Comparison of ENCODE assay signal across 11 mouse cellular contexts in the genomic region with DNA sequence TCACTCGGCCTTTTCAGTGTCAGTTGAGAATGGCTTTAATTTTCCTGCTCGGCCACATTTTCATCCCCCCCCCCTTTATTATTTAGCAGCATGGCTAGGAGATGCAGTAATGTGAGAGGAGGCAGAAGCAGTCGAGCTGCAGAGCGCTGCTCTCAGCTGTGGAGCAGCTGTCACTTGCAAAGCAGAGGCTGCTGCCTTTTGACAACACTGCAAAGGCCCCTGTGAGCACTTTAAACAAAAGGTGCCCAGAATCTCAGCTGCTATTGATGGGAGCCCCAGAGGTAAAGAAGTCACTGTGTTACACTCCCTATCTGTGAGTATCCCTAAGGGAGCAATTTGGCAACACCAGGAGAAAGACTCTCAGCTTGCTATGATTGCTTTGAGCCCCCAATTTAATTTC. TPM values are rescaled to one million over a fixed set of nuclear protein-coding genes. Genes with fewer than 3 reads are reported as not detected.
A peak's percentile ranks its signal among the peaks of the same experiment; 100 is the strongest.
DNase-seq lines count a peak whose midpoint lies in the region; ATAC-seq and TF ChIP-seq lines count a peak whose summit lies in the region.
"Had no signal": no experiment of that assay in that cellular context is flagged by ENCODE, and none has a peak within 500 bp of the region (broad histone marks: within the 10 kb centered on the region; RNA-seq: fewer than 3 reads in every experiment).

No protein-coding gene starts in this region.

- H3K4me3 ChIP-seq in lung, embryonic 15.5 days, result no peak overlapping the region
- H3K4me3 ChIP-seq in forebrain, embryonic 12.5 days (replicated peaks), result no peak overlapping the region
- H3K4me3 ChIP-seq in hindbrain, postnatal 0 days (ENCODE audit: low read length), result no peak overlapping the region
- H3K4me3 ChIP-seq in neural tube, embryonic 12.5 days, result no peak overlapping the region
- H3K4me3 ChIP-seq in kidney, adult 2 months (ENCODE audit: insufficient read depth, low read depth, low read length), result no peak overlapping the region
- H3K4me3 ChIP-seq: megakaryocyte, embryonic 14.5 days had no signal

- H3K27me3 ChIP-seq in lung, embryonic 15.5 days, result peaks cover 3% of the 10 kb centered on the region; the same call in 1 of the 2 replicates
- peaks cover 9% of the 10 kb centered on the region for H3K27me3 ChIP-seq in forebrain, embryonic 12.5 days
- H3K27me3 ChIP-seq in hindbrain, postnatal 0 days (ENCODE audit: insufficient read depth, low read length), result no peaks in the 10 kb centered on the region
- no peaks in the 10 kb centered on the region for H3K27me3 ChIP-seq in neural tube, embryonic 12.5 days (replicated peaks)
- no peaks in the 10 kb centered on the region for H3K27me3 ChIP-seq in kidney, adult 2 months (replicated peaks; ENCODE audit: control insufficient read depth, insufficient read depth, low read length)
- H3K27me3 ChIP-seq: Patski had no signal

- H3K9me3 ChIP-seq in lung, embryonic 15.5 days, result no peaks in the 10 kb centered on the region
- H3K9me3 ChIP-seq in forebrain, embryonic 12.5 days, result no peaks in the 10 kb centered on the region
- no peaks in the 10 kb centered on the region for H3K9me3 ChIP-seq in hindbrain, postnatal 0 days (ENCODE audit: low read length)
- no peaks in the 10 kb centered on the region for H3K9me3 ChIP-seq in neural tube, embryonic 12.5 days
- H3K9me3 ChIP-seq: megakaryocyte, embryonic 14.5 days had no signal

- no peak for TF ChIP-seq CTCF in hindbrain, postnatal 0 days (IDR thresholded peaks at IDR 0.05; ENCODE audit: low read depth)
- no peak for TF ChIP-seq CTCF in kidney, adult 2 months (conservative IDR thresholded peaks at IDR 0.05; ENCODE audit: insufficient read depth, insufficient read length, low read depth, low read length)

- ATAC-seq in lung, embryonic 15.5 days (ENCODE audit: borderline replicate concordance, extremely low read depth, low FRiP score, low TSS enrichment), result no peak
- no peak for ATAC-seq in forebrain, embryonic 12.5 days (ENCODE audit: low FRiP score)
- no peak for ATAC-seq in hindbrain, postnatal 0 days
- ATAC-seq in neural tube, embryonic 12.5 days (ENCODE audit: low FRiP score, low read depth), result peak; percentile 17; the same call in 1 of the 2 replicates
- ATAC-seq: Patski had no signal

- no peak overlapping the region for H3K27ac ChIP-seq in lung, embryonic 15.5 days
- peak overlapping the region; percentile 76 for H3K27ac ChIP-seq in forebrain, embryonic 12.5 days
- H3K27ac ChIP-seq in hindbrain, postnatal 0 days, result peak overlapping the region; percentile 36; the same call in 1 of the 2 replicates
- H3K27ac ChIP-seq in neural tube, embryonic 12.5 days, result peak overlapping the region; percentile 42; the same call in 1 of the 2 replicates
- H3K27ac ChIP-seq in kidney, adult 2 months (ENCODE audit: insufficient read depth, low read depth, low read length), result no peak overlapping the region

- no peak for DNase-seq in lung, postnatal 4 days
- peak; percentile 49 for DNase-seq in hindbrain, postnatal 0 days (ENCODE audit: low spot score)
- DNase-seq in kidney, adult 2 months, result no peak
- no peak for DNase-seq in layer of hippocampus, adult 9-11 months
- DNase-seq in layer of hippocampus, adult 9-10 months (ENCODE audit: low spot score), result no peak

- peaks cover 53% of the 10 kb centered on the region for H3K4me1 ChIP-seq in lung, embryonic 15.5 days
- H3K4me1 ChIP-seq in forebrain, embryonic 12.5 days, result peaks cover 74% of the 10 kb centered on the region
- peaks cover 15% of the 10 kb centered on the region for H3K4me1 ChIP-seq in hindbrain, postnatal 0 days (ENCODE audit: insufficient read depth, low read length)
- H3K4me1 ChIP-seq in neural tube, embryonic 12.5 days, result peaks cover 73% of the 10 kb centered on the region
- H3K4me1 ChIP-seq in kidney, adult 2 months (ENCODE audit: control insufficient read depth, insufficient read depth, low read length), result peaks cover 3% of the 10 kb centered on the region; the same call in 1 of the 2 replicates

- no peaks in the 10 kb centered on the region for H3K36me3 ChIP-seq in lung, embryonic 15.5 days
- no peaks in the 10 kb centered on the region for H3K36me3 ChIP-seq in forebrain, embryonic 12.5 days (replicated peaks)
- no peaks in the 10 kb centered on the region for H3K36me3 ChIP-seq in hindbrain, postnatal 0 days (ENCODE audit: insufficient read depth, low read length)
- H3K36me3 ChIP-seq in neural tube, embryonic 12.5 days, result no peaks in the 10 kb centered on the region
- H3K36me3 ChIP-seq in kidney, adult 2 months (ENCODE audit: control insufficient read depth, insufficient read depth, low read length), result no peaks in the 10 kb centered on the region

- H3K4me2 ChIP-seq in lung, embryonic 15.5 days, result peak overlapping the region; percentile 77; the same call in 1 of the 2 replicates
- H3K4me2 ChIP-seq in forebrain, embryonic 12.5 days, result peak overlapping the region; percentile 31
- H3K4me2 ChIP-seq in hindbrain, postnatal 0 days (ENCODE audit: low read depth, low read length), result 0 out of 2 replicates have a peak overlapping the region, but pooled peaks have one; percentile 98
- peak overlapping the region; percentile 41 for H3K4me2 ChIP-seq in neural tube, embryonic 12.5 days (replicated peaks)

- TF ChIP-seq POLR2A in kidney, adult 2 months (IDR thresholded peaks at IDR 0.05; ENCODE audit: low read depth, low read length), result no peak

- no peak overlapping the region for H3K9ac ChIP-seq in lung, embryonic 15.5 days
- no peak overlapping the region for H3K9ac ChIP-seq in forebrain, embryonic 12.5 days
- no peak overlapping the region for H3K9ac ChIP-seq in hindbrain, postnatal 0 days (replicated peaks; ENCODE audit: low read length)
- 0 out of 2 replicates have a peak overlapping the region, but pooled peaks have one; percentile 10 for H3K9ac ChIP-seq in neural tube, embryonic 12.5 days

- WGBS in lung, embryonic 15.5 days, result 31% methylated on average over 4 of the region's 4 CpGs
- WGBS in forebrain, embryonic 12.5 days, result 28% methylated on average over 4 of the region's 4 CpGs
- 17% methylated on average over 4 of the region's 4 CpGs for WGBS in hindbrain, postnatal 0 days
- 27% methylated on average over 4 of the region's 4 CpGs for WGBS in neural tube, embryonic 12.5 days
- 46% methylated on average over 4 of the region's 4 CpGs for WGBS in kidney, adult 2 months

RNA-seq across cellular contexts. Expression of a gene that starts 3.1 kb away (rescaled TPM):
- 174 and 186 TPM in 2 replicates for polyA plus RNA-seq in lung, embryonic 15.5 days (2015; fragmentation: Nextera tagmentation; extraction: Ambion mirVana)
- polyA plus RNA-seq in forebrain, embryonic 12.5 days (2016; fragmentation: Nextera tagmentation; extraction: Ambion mirVana), result 230 and 251 TPM in 2 replicates
- total RNA-seq in hindbrain, postnatal 0 days (2014; rRNA removed), result 46.4 and 49.1 TPM in 2 replicates
- polyA plus RNA-seq in hindbrain, postnatal 0 days (2015; fragmentation: Nextera tagmentation; extraction: Ambion mirVana), result 49.7 and 52.0 TPM in 2 replicates
- 207 and 218 TPM in 2 replicates for polyA plus RNA-seq in neural tube, embryonic 12.5 days (2016; fragmentation: Nextera tagmentation; extraction: Ambion mirVana)
- 2.4 and 2.6 TPM in 2 replicates for polyA plus RNA-seq in kidney, adult 2 months (2012; rRNA removed)

RNA-seq across cellular contexts. Expression of a gene that starts 21.8 kb away (rescaled TPM):
- 1.4 and 1.8 TPM in 2 replicates for polyA plus RNA-seq in lung, embryonic 15.5 days (2015; fragmentation: Nextera tagmentation; extraction: Ambion mirVana)
- 14.7 and 18.2 TPM in 2 replicates for polyA plus RNA-seq in forebrain, embryonic 12.5 days (2016; fragmentation: Nextera tagmentation; extraction: Ambion mirVana)
- total RNA-seq in hindbrain, postnatal 0 days (2014; rRNA removed), result 127 and 143 TPM in 2 replicates
- 32.0 and 37.1 TPM in 2 replicates for polyA plus RNA-seq in hindbrain, postnatal 0 days (2015; fragmentation: Nextera tagmentation; extraction: Ambion mirVana)
- 54.3 and 62.6 TPM in 2 replicates for polyA plus RNA-seq in neural tube, embryonic 12.5 days (2016; fragmentation: Nextera tagmentation; extraction: Ambion mirVana)
- polyA plus RNA-seq in kidney, adult 2 months (2012; rRNA removed), result 0.34 and 0.37 TPM in 2 replicates

RNA-seq across cellular contexts. Expression of a gene that starts 47.1 kb away (rescaled TPM):
- not detected in 2 replicates for polyA plus RNA-seq in lung, embryonic 15.5 days (2015; fragmentation: Nextera tagmentation; extraction: Ambion mirVana)
- polyA plus RNA-seq in forebrain, embryonic 12.5 days (2016; fragmentation: Nextera tagmentation; extraction: Ambion mirVana), result not detected in 2 replicates
- 0.14 and 0.26 TPM in 2 replicates for total RNA-seq in hindbrain, postnatal 0 days (2014; rRNA removed)
- polyA plus RNA-seq in hindbrain, postnatal 0 days (2015; fragmentation: Nextera tagmentation; extraction: Ambion mirVana), result 0.33 and 0.50 TPM in 2 replicates
- 0.60 and 1.1 TPM in 2 replicates for polyA plus RNA-seq in neural tube, embryonic 12.5 days (2016; fragmentation: Nextera tagmentation; extraction: Ambion mirVana)
- 97.9 and 124 TPM in 2 replicates for polyA plus RNA-seq in kidney, adult 2 months (2012; rRNA removed)
- polyA plus RNA-seq: Patski; small intestine, adult 2 months had no signal

RNA-seq across cellular contexts. Expression of a gene that starts 53.6 kb away (rescaled TPM):
- 41.1 and 50.7 TPM in 2 replicates for polyA plus RNA-seq in lung, embryonic 15.5 days (2015; fragmentation: Nextera tagmentation; extraction: Ambion mirVana)
- polyA plus RNA-seq in forebrain, embryonic 12.5 days (2016; fragmentation: Nextera tagmentation; extraction: Ambion mirVana), result 135 and 138 TPM in 2 replicates
- 74.0 and 89.4 TPM in 2 replicates for total RNA-seq in hindbrain, postnatal 0 days (2014; rRNA removed)
- 78.1 and 91.2 TPM in 2 replicates for polyA plus RNA-seq in hindbrain, postnatal 0 days (2015; fragmentation: Nextera tagmentation; extraction: Ambion mirVana)
- polyA plus RNA-seq in neural tube, embryonic 12.5 days (2016; fragmentation: Nextera tagmentation; extraction: Ambion mirVana), result 142 and 146 TPM in 2 replicates
- polyA plus RNA-seq in kidney, adult 2 months (2012; rRNA removed), result 27.7 and 29.5 TPM in 2 replicates

RNA-seq across cellular contexts. Expression of a gene that starts 57.0 kb away (rescaled TPM):
- polyA plus RNA-seq in lung, embryonic 15.5 days (2015; fragmentation: Nextera tagmentation; extraction: Ambion mirVana), result not detected in 2 replicates
- polyA plus RNA-seq in forebrain, embryonic 12.5 days (2016; fragmentation: Nextera tagmentation; extraction: Ambion mirVana), result not detected in 2 replicates
- not detected in 2 replicates for total RNA-seq in hindbrain, postnatal 0 days (2014; rRNA removed)
- polyA plus RNA-seq in hindbrain, postnatal 0 days (2015; fragmentation: Nextera tagmentation; extraction: Ambion mirVana), result not detected in 2 replicates
- not detected in 2 replicates for polyA plus RNA-seq in neural tube, embryonic 12.5 days (2016; fragmentation: Nextera tagmentation; extraction: Ambion mirVana)
- 0.58 TPM in 1 of 2 replicates, not detected in the other for polyA plus RNA-seq in kidney, adult 2 months (2012; rRNA removed)
- polyA plus RNA-seq: Patski had no signal

Comparison
In these comparisons a context has a peak if more than half of its experiments do, and no peak if none do; other contexts are left out.
1. H3K27ac ChIP-seq: peak in forebrain, embryonic 12.5 days (single experiment), hindbrain, postnatal 0 days (single experiment) and neural tube, embryonic 12.5 days (single experiment); none in lung, embryonic 15.5 days (single experiment) and kidney, adult 2 months (single experiment).
2. H3K4me2 ChIP-seq: peak in every context shown above with its lines; median percentile 98 in hindbrain, postnatal 0 days; 77 in lung, embryonic 15.5 days; 41 in neural tube, embryonic 12.5 days; 31 in forebrain, embryonic 12.5 days.
3. RNA of a gene that starts 3.1 kb away (polyA plus RNA-seq): 230 to 251 TPM in forebrain, embryonic 12.5 days, 207 to 218 TPM in neural tube, embryonic 12.5 days, 174 to 186 TPM in lung, embryonic 15.5 days and 49.7 to 52.0 TPM in hindbrain, postnatal 0 days; 2.4 to 2.6 TPM in kidney, adult 2 months; every median in the first group is over 10 times any median in the second.
4. RNA of a gene that starts 47.1 kb away (polyA plus RNA-seq): 97.9 to 124 TPM in kidney, adult 2 months; 0.60 to 1.1 TPM in neural tube, embryonic 12.5 days, 0.33 to 0.50 TPM in hindbrain, postnatal 0 days, not detected in forebrain, embryonic 12.5 days and not detected in lung, embryonic 15.5 days; every median in the first group is over 10 times any median in the second.